23 mouse cellular contexts compared by ENCODE assay signal in the genomic region with DNA sequence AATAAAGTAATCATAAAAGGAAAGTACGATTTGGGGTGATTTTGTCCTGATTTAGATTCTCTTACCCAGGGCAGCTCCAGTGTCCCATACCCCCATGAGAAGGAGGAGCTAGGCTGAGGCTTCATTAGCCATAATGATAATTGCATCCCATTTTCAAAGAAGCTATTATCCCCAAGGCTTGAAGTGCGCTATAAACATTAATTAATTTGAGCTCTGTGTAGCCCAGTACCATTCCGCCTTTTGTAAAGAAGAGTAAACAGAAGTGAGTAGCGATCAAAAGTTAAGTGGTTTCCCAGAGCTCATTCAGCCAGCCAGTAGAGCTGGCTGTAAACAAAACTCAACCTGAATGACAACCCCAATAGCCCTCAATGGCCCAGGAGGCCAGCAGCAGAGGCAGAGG. TPM values are rescaled to one million over a fixed set of nuclear protein-coding genes. Genes with fewer than 3 reads are reported as not detected.
DNase-seq lines count a peak whose midpoint lies in the region; ATAC-seq and TF ChIP-seq lines count a peak whose summit lies in the region.
"Had no signal": no experiment of that assay in that cellular context is flagged by ENCODE, and none has a peak within 500 bp of the region (broad histone marks: within the 10 kb centered on the region; RNA-seq: fewer than 3 reads in every experiment).

No protein-coding gene starts in this region.

- H3K4me3 ChIP-seq in intestine, postnatal 0 days (ENCODE audit: low read depth, low read length) = no peak overlapping the region
- H3K4me3 ChIP-seq in intestine, embryonic 15.5 days (replicated peaks) = no peak overlapping the region
- H3K4me3 ChIP-seq in neural tube, embryonic 12.5 days = no peak overlapping the region
- H3K4me3 ChIP-seq in neural tube, embryonic 14.5 days (ENCODE audit: low read depth, low read length) = no peak overlapping the region
- H3K4me3 ChIP-seq: embryonic facial prominence, embryonic 12.5 days; heart, embryonic 12.5 days; layer of hippocampus, adult 2 months; left cerebral cortex, adult 2 months; limb, embryonic 12.5 days had no signal

- no peaks in the 10 kb centered on the region for H3K4me1 ChIP-seq in intestine, postnatal 0 days (replicated peaks; ENCODE audit: control insufficient read depth, insufficient read depth, low read length)
- no peaks in the 10 kb centered on the region for H3K4me1 ChIP-seq in intestine, embryonic 15.5 days (replicated peaks)
- H3K4me1 ChIP-seq in neural tube, embryonic 12.5 days = no peaks in the 10 kb centered on the region
- no peaks in the 10 kb centered on the region for H3K4me1 ChIP-seq in neural tube, embryonic 14.5 days (ENCODE audit: control insufficient read depth, insufficient read depth, low read length)
- H3K4me1 ChIP-seq: embryonic facial prominence, embryonic 12.5 days; heart, embryonic 12.5 days; limb, embryonic 12.5 days had no signal

- WGBS in intestine, postnatal 0 days = 23% methylated on average over 4 of the region's 4 CpGs
- 20% methylated on average over 4 of the region's 4 CpGs for WGBS in intestine, embryonic 15.5 days
- 14% methylated on average over 4 of the region's 4 CpGs for WGBS in neural tube, embryonic 12.5 days
- WGBS in neural tube, embryonic 14.5 days = 14% methylated on average over 4 of the region's 4 CpGs

- no peak overlapping the region for H3K9ac ChIP-seq in intestine, postnatal 0 days (ENCODE audit: low read depth, low read length)
- no peak overlapping the region for H3K9ac ChIP-seq in intestine, embryonic 15.5 days
- no peak overlapping the region for H3K9ac ChIP-seq in neural tube, embryonic 12.5 days
- H3K9ac ChIP-seq in neural tube, embryonic 14.5 days (replicated peaks; ENCODE audit: low read depth, low read length) = no peak overlapping the region
- H3K9ac ChIP-seq: embryonic facial prominence, embryonic 12.5 days; heart, embryonic 12.5 days; limb, embryonic 12.5 days; liver, embryonic 14.5 days had no signal

- H3K27ac ChIP-seq in intestine, postnatal 0 days (ENCODE audit: low read depth, low read length) = no peak overlapping the region
- H3K27ac ChIP-seq in intestine, embryonic 15.5 days = no peak overlapping the region
- H3K27ac ChIP-seq in neural tube, embryonic 12.5 days = no peak overlapping the region
- no peak overlapping the region for H3K27ac ChIP-seq in neural tube, embryonic 14.5 days (ENCODE audit: low read depth, low read length)
- H3K27ac ChIP-seq: embryonic facial prominence, embryonic 12.5 days; kidney, postnatal 0 days; layer of hippocampus, adult 2 months; left cerebral cortex, adult 2 months; limb, embryonic 12.5 days; liver, embryonic 14.5 days had no signal

- 0 out of 2 replicates have a peak overlapping the region, but pooled peaks have one; percentile 0 for H3K4me2 ChIP-seq in intestine, postnatal 0 days (replicated peaks; ENCODE audit: low read depth)
- H3K4me2 ChIP-seq in intestine, embryonic 15.5 days (replicated peaks) = no peak overlapping the region
- no peak overlapping the region for H3K4me2 ChIP-seq in neural tube, embryonic 12.5 days (replicated peaks)
- H3K4me2 ChIP-seq in neural tube, embryonic 14.5 days (ENCODE audit: low read depth, low read length) = no peak overlapping the region
- H3K4me2 ChIP-seq: embryonic facial prominence, embryonic 12.5 days; heart, embryonic 12.5 days; limb, embryonic 12.5 days had no signal

- DNase-seq in neural tube, embryonic 10.5 days (ENCODE audit: extremely low spot score, low spot score) = no peak
- no peak for DNase-seq in adrenal gland, postnatal 36 days
- DNase-seq in cerebellum, adult 9-11 months = no peak
- DNase-seq: adrenal gland, postnatal 25 days; cerebellum, adult 8-10 months; heart, postnatal 36 days; kidney, adult 11 months; thymus, adult 2 months had no signal

- no peaks in the 10 kb centered on the region for H3K36me3 ChIP-seq in intestine, postnatal 0 days (ENCODE audit: control insufficient read depth, insufficient read depth)
- no peaks in the 10 kb centered on the region for H3K36me3 ChIP-seq in intestine, embryonic 15.5 days
- no peaks in the 10 kb centered on the region for H3K36me3 ChIP-seq in neural tube, embryonic 12.5 days
- H3K36me3 ChIP-seq in neural tube, embryonic 14.5 days (ENCODE audit: control insufficient read depth, insufficient read depth, low read length) = no peaks in the 10 kb centered on the region
- H3K36me3 ChIP-seq: embryonic facial prominence, embryonic 12.5 days; heart, embryonic 12.5 days; limb, embryonic 12.5 days had no signal

- no peaks in the 10 kb centered on the region for H3K27me3 ChIP-seq in intestine, postnatal 0 days (replicated peaks; ENCODE audit: control insufficient read depth, insufficient read depth, low read length)
- H3K27me3 ChIP-seq in intestine, embryonic 15.5 days (replicated peaks) = no peaks in the 10 kb centered on the region
- no peaks in the 10 kb centered on the region for H3K27me3 ChIP-seq in neural tube, embryonic 12.5 days (replicated peaks)
- no peaks in the 10 kb centered on the region for H3K27me3 ChIP-seq in neural tube, embryonic 14.5 days (ENCODE audit: control insufficient read depth, insufficient read depth, low read length)
- H3K27me3 ChIP-seq: embryonic facial prominence, embryonic 12.5 days; heart, embryonic 12.5 days; limb, embryonic 12.5 days had no signal

- no peaks in the 10 kb centered on the region for H3K9me3 ChIP-seq in intestine, postnatal 0 days (ENCODE audit: control insufficient read depth)
- no peaks in the 10 kb centered on the region for H3K9me3 ChIP-seq in intestine, embryonic 15.5 days
- H3K9me3 ChIP-seq in neural tube, embryonic 12.5 days = no peaks in the 10 kb centered on the region
- no peaks in the 10 kb centered on the region for H3K9me3 ChIP-seq in neural tube, embryonic 14.5 days (ENCODE audit: control insufficient read depth, low read length)
- H3K9me3 ChIP-seq: embryonic facial prominence, embryonic 12.5 days; heart, embryonic 12.5 days; limb, embryonic 12.5 days had no signal

- no peak for ATAC-seq in intestine, postnatal 0 days
- ATAC-seq in intestine, embryonic 15.5 days = no peak
- ATAC-seq in neural tube, embryonic 12.5 days (ENCODE audit: low FRiP score, low read depth) = 0 out of 2 replicates have a peak, but pooled peaks have one; percentile 48
- ATAC-seq in neural tube, embryonic 14.5 days (ENCODE audit: low read depth) = peak; percentile 87; the same call in 1 of the 2 replicates
- ATAC-seq: activated CD4-positive, CD25-positive, alpha-beta regulatory T cell, adult 4 months; Patski had no signal

- TF ChIP-seq CTCF in intestine, postnatal 0 days (IDR thresholded peaks at IDR 0.05; ENCODE audit: low read depth) = no peak

RNA-seq across cellular contexts. Expression of a gene that starts 21.2 kb away (rescaled TPM):
- 0.37 and 0.44 TPM in 2 replicates for polyA plus RNA-seq in intestine, postnatal 0 days (2015; fragmentation: Nextera tagmentation; extraction: Ambion mirVana)
- polyA plus RNA-seq in intestine, embryonic 15.5 days (2015; fragmentation: Nextera tagmentation; extraction: Ambion mirVana) = 0.54 TPM in 2 replicates
- 1.9 and 2.2 TPM in 2 replicates for polyA plus RNA-seq in neural tube, embryonic 12.5 days (2016; fragmentation: Nextera tagmentation; extraction: Ambion mirVana)
- 0.94 and 1.1 TPM in 2 replicates for polyA plus RNA-seq in neural tube, embryonic 14.5 days (2014; fragmentation: Nextera tagmentation; extraction: Ambion mirVana)
- 10 to 100 TPM; 28.8 to 32.8 TPM for total RNA-seq in adrenal gland, postnatal 36 days (2021)
- total RNA-seq: granulocyte monocyte progenitor cell, adult 5-6 weeks; neutrophil, adult 5-6 weeks had no signal
- polyA plus RNA-seq: activated CD4-positive, CD25-positive, alpha-beta regulatory T cell, adult 4 months; Patski had no signal

Comparison
In these comparisons a context has a peak if more than half of its experiments do, and no peak if none do; other contexts are left out.
1. ATAC-seq: peak in neural tube, embryonic 12.5 days (single experiment) and neural tube, embryonic 14.5 days (single experiment); none in intestine, postnatal 0 days (single experiment) and intestine, embryonic 15.5 days (single experiment).